Mouse (Mus musculus) layer of hippocampus, adult 11-12 months (tissue): ENCODE results near the gene Kcna6.

Experiments used
- DNase-seq: peaks from one replicate; pipeline ENCODE4 v3.0.0; 2022; ENCODE audit warnings: low spot score

The Kcna6 gene

DNA sequence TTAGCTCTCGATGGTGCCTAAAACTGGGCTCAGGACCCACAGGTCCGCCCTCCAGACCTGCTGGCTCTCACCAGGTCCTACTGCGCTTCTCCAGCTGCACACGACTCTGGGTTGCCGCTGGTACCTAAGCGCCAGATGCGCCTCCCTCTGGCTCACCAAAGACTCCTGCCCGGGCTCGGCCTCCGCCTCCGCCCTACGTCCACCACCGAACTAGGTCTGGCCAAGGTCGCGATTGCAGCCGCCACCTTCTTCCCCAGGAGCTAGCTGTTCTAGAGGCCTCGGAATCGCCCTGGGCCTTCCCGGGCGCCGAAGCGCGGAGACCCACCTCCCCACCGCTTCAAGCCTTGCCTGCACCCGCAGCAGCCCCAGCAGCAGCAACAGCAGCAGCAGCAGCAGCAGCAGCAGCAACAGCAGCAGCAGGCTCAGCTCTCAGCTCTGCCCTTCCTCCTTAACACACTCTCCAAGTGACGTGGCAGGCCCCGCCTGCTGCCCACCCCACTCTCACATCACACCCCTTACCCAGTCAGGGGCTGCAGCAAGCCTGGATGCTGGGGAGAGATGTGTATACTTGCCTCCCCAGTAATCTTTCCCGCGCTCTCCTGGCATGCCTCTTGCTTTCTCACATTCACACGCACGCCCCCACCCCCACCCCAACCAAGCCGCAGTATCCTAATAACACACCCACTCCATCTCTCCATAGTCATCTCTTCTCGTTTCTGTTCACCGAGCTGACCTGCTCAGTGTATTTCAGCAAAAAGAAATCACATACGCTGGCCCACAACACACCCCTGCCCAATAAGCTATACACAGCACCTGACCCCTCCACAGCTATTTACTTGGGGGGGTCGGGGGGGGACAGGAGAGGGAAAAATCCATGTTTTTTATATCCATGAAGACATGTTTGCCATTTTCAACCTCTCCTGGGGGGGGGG is at the start of gene Kcna6:
Gene Kcna6, minus strand, starts transcription at position 464 of the 932 bp plus-strand sequence.
- peak; percentile 45 for DNase-seq

DNA sequence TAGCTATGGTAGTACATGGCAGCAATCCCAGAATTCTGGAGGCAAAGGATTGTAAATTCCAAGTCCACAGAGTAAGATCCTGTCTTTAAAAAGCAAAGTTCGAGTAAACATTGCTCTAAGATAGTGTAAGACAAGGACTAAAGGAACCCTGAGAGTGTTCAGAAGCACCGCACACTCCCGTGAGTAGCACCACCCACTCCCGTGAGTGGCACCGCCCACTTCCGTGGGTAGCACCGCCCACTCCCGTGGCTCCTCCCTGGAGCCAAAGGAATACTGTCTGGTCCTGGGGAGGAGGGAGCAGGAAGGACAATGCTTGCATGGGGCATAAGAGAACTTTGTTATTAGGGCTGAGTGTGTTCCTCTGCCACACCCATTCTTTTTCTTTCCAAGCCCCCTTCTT is 48.4 kb upstream of the Kcna6 start:
- DNase-seq, result no peak

DNA sequence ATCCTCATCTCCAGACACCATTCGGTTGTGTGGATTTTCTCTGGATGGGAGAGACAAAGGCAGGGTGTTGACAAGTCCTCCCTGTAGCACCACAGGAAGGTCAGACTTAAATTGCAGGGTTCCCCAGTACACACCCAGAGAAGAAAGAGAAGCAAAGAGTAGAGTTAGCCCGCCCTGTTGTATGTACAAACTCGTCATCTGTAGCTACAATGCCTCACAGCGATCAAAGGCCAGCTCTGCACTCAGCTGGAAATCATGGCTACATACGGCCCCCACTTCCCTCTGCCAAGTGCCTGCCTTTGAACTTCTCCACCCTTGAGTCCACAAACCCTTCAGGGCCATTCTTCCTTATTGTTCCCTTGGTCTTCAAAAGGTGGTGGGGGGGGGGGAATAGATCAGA is 43.7 kb upstream of the Kcna6 start:
- no peak for DNase-seq

DNA sequence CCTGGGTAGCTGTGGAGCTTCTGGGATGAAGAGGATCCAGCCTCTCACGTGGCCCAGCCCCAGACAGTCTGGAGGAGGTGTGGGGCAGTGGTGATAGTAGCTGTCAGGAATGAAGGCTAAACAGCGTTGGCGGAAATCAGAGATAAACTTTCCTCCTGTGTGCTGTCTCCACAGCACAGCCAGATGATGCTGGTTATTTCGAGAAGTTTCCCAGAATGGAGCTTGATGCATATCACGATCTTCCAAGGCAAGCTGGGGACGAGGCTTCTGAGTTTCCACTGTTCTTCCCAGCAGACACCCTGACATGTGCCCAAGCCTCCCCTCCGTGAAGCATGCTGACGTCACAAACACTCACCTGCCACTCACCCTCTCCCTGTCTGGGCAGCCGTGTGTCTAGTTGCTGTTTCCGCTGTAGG is 43.2 kb upstream of the Kcna6 start:
- DNase-seq, result no peak

DNA sequence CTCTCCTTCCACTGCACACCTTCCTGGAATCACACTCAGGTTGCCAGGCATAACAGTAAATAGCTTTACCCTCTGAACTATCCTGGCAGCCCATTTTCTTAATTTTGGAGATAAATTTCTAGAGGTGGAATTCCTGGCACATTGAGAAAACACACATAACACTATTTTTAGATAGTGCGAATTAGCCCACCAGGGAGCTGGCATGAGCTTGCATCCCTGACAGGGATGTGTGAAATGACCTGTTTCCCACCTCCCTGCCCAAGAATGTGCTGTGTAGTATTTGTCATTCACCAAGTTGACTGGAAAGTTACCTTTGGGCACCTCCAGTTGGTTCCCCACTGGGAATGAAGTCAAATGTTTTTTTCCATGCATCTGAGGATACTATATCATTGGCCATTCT is 42.6 kb upstream of the Kcna6 start:
- DNase-seq, result no peak

DNA sequence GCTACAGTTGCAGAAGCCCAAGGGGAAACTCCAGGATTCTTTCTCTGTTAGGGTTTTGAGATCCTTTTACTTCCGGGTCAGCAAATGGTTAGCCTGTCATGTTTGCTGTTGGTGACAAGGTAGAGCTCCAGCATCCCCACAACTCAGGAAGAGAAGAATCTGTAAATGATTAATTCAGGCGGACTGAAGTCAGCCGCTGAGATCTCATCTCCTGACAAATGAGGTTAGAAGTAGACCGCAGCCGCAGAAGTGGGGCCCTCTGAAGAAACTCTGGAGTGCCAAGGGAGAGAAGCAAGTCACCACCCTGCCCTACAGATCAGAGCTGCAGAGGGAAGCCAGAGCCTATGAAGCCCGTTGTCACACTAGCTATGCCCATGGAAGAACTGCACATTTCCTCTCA is 37.4 kb upstream of the Kcna6 start:
- no peak for DNase-seq

DNA sequence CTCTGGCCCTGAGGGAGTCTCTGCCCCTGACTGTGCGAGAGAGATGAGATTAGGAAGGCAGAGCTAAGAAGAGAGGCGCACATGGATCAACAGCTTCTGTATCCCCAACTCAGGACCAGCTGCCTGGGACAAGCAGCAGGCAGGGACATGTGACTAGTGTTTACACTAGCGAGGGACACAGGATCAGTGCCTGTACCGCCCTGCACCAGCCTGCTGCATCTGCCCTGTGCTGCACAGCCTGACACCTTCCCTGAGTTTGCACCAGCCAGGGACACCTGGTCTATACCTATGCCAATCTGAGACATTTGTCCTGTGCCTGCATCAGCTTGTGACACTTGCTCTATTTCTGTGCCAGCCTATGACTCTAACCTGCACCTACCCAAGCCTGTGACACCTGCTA is 33.4 kb upstream of the Kcna6 start:
- DNase-seq, result peak; percentile 43

DNA sequence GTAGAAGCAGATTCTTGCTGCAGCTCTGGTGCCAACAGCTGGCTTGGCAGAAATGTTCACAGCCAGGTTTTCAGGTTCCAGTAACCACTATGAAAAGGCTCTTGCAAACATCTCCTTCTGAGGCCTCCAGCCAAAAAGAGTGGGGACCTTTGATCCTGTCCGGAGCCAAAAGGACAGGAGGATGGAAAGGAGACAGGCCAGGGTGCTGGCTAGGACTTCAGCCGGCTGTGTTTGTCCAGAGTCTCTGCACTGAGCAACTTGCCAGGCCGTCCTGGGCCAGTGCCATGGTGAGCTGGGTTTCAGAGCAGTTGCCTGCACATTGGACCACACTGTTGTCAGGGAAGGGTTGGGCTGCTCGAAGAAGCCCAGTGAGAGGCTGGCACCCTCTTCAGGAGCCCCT is 31.9 kb upstream of the Kcna6 start:
- peak; percentile 71 for DNase-seq

DNA sequence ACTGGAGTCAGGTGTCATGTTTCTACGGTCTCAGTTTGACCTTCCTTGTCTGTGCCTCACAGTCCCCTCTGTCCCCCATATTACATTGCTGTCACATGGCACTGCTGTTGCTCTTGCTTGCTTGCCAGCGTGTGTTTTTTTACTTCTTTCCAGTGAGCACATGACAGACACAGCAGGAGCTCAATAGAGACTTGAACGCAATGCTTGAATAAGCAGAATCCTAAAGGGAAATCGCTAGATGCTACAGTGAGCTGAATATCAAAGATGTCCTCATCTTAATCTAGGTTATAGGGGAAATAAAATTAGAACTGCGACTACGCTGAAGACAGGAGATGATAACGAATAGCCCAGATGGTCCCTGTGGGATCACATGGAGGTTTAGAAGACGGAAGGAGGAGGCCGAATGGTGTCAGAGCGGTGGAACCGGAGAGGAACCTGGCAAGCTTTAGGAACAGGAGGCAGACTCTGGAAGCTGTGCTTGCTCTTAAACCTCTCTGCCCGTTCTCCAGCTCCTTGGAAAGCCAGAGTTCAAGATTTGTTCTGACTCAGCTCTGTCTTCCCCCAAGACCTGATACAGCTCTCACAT is 29.8 kb upstream of the Kcna6 start:
- no peak for DNase-seq

DNA sequence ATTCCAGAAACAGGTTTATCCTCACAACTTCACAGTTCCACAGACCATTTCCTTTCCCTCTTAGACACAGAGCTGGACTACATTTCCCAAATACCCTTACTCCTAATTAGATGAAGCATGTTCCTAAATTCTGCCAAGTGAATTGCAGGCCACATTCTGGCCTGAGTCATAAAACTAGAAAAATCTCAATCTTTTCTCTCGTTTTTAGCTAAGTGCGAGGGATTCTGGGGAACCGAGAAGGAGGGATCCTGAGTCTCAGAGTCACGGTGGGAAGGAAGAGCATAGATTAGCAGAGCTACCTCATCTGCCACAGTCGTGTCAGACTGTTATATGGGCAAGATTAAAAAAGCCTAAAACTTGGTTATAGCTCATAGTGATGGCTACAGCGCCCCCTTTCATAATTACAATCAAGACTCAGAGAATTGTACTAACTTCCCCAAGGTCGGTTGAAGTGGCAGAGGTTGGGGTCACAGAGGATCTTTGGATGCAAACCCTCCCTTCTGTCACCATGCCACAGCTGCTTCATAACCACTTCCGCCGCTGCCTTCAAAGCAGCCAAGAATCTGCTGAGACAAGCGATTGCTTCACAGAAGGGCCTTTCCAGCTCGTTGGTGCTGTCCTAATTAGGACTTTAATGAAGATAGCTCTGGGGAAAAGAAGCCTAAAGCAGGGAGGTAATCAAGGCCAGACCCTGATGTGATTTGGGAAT is 28.6 kb upstream of the Kcna6 start:
- no peak for DNase-seq

DNA sequence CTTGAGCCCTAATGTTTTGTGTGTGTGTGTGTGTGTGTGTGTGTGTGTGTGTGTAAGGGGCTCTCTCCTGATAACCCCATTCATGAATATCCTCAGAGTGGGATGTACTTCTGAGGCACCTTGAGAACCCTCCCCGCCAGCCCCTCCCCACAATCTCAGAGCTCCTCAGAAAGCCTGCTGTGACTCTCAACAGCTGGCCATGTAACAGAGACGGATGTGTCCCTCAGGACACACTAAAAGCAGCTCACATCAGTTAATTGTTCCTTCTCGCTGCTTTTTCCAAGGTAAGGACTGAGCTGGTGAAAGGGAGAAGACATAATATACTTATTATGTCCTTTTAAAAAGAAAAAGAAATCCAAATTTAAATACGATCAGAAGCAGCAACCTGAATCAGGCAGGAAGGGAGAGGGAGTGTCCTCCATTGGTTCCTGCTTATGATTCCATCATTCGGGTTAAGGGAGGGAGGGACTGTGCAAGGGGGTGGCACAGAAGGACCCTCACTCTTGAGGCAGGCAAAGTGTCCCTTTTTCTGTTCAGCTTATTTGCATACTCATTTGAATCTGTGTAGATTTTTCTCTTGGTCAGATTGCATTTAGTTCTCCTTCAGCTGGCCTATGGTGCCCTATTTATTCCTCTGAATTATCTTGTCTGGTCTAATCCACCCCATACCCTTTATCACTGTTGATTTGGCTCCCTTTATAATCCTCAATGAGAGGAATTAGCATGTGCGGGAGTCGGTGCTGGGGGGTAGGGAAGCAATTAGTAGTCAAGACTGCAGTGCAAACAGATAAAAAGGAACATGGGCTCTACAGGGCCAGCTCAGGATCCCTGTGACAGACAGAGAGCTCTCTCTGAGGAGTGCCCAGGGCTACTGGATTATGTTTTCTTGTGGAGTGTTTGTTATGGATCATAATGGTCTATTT is 27.4 kb upstream of the Kcna6 start:
- DNase-seq, result no peak

DNA sequence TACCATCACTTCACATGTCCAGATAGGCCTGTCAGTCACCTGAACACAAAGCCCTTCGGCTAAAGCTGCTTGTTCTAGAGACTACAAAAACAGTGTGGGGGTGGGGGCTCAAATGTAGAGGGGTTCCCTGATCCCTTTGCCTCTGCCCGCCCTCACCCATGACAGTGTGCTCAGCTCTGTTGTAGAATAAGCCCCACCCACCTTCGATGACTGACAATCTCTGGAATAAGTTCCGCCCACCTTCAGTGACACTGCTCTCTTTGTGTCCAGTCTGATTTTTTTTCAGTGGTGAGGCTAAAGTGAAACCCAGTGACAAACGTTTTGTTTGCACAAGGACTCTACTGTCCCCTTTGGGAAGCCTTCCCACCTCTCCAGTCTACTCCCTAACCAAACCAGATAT is 26.1 kb upstream of the Kcna6 start:
- DNase-seq, result peak; percentile 72

DNA sequence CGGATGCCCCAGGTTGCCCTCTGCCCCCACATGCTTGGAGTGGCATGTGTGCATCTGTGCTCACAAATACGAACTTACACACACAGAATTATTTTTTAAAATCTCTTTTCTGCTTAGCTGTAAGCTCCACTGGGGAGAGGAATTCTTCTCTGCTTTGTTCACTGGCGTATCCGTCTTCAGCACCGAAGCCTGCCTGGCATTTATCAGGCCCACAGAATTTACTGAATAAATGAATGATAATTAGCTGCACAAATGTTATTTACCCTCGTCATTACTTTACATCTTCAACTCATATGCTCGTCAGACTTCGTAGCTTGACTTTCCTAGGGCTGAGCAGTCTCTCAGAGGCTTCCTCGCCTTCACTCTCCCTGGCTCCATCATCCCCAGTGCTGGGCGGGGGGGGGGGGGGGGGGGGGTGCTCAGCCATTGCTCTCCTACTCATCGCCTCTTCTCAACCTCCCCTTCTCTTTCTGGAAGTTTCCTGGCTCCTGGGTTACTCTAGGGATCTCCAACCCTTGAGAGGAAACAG is 24.2 kb upstream of the Kcna6 start:
- no peak for DNase-seq

DNA sequence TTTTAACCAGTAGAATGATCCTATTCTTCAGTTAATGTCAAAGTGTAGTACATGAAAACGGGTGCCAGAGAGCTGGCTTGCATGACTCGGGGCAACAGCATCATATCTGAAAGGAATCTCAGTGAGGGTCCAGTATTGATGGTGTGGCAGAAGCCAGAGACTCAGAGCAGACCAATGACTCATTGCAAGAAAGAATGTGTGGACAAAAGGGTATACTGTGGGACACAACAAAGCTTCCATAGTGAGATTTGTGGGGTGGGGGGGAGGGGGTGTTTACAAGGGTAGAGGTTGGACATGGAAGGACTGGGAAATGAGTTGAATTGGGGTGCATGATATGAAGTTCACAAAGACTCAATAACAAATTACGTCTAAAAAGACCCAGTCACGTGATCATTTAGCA is 20.9 kb upstream of the Kcna6 start:
- no peak for DNase-seq

DNA sequence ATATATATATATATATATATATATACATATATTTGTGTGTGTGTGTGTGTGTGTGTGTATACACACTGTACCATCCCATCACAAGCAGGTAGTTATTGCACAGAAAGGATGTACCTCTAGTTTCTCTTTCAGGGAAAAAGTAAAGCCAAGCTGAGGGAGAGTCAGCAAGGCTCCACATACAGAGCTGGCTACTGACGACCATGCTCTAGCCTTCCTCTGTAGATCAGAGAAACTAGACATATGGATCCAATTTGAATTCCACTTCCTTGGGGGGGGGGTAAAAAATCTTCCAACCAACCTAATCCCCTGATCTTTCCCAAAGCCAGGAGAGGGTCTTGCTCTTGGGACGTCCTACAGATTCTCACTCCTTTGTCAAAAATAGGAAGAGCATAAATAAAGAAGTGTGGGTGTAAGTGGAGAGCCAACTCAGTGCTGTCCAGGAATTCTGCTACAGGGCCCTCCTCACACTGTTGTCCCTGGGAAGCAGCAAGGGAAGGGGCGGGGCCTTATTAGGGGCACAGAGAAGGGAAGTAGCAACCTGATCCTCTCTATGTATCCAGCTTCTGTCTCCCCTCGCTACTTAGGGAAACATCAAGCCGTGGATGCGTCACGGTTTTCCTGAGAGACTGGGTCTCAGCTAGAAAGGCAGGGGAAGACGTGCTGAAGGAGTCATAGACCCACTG is 15.4 kb upstream of the Kcna6 start:
- no peak for DNase-seq

DNA sequence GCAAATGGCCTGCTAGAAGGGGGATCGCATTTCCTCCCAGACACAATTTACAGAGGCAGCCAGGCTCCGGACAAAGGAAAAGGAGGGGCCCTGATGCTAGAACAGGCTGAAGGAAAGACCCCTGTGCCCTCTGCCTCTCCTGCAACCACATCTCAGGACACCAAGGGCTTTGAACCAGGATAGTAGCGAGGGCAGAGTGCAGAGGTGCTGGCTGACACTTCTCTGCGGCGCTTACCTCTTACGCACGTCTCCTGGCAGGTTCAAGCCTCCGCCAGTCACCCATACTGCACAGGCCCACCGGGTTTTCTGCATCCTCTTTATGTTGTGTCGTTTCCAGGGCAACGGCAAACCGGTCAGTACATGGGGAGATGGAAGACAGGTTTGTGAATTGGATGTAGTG is 12.0 kb upstream of the Kcna6 start:
- no peak for DNase-seq

DNA sequence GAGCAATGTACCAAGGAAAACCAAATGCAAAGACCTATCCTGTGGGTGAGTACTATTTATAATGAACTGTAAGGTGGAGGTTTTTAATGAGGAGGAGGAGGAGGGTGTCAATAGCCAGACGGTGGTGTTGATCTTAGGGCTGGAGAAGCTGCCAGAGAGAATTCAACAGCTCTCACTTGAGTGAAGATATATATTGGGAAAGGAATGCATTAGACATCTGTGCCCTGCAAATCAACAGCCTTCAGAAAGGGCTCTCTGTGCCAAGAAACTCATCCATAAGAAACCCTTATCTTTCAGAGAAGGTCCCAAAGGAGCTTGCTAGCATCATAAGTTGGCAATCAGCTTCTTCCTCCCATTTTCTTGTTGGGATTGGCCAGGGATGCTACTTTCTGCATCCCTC is 5.4 kb upstream of the Kcna6 start:
- DNase-seq, result no peak

DNA sequence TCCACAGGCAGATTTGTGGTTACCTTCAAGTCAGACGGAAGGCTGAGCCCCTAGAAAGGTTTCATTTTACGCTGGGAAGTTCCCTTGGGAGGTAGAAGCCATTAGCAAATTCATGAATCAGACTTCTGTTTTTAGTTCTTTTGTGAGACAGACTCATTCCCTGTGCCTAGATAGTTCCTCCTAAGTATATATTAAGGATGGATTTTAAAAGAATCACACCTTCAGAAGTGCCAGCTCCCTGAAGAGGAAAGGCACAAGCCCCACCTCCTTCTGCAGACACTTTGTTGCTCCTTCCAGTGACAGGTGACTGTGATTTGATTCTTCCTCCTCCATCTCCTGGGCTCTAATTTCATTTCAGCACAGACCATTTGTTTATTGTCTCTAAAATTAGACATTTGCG is 2.1 kb upstream of the Kcna6 start:
- no peak for DNase-seq

DNA sequence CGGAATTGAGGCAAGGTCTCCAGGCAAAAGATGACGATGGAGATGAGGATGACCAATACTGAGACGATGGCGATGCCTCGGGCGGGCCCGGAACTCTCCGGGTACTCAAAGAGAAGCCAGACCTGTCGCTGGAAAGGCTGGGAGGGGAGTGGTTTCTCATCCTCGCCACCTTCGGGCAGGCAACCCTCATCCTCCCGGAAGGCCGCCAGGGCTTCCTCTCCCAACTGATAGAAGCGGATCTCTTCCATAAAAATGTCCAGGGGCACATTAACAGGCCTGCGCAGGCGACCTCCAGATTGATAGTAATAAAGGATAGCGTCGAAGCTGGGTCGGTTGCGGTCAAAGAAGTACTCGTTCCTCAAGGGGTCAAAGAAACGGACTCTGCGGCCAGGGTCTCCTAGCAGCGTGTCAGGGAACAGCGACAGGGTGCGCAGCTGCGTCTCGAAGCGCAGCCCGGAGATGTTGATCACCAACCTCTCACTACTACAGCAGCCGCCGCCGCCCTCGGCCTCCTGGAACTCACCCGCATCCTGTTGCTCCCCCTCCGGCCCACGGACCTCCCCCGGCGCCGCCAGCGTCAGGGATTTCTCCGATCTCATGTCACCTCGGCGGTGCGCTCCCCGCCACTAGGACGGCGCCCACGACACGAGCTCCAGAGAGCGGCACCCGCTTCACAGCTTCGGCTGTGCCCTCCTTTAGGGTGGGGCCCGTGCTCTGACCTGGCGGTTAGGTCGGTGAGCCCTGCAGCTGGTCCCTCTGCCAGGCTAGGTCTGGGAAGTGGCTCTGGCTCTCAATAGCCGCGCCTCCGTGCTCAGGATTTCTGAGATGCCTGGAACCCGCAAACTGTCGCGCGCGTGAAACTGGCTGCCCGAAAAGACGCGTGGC is 906 bp downstream of the Kcna6 start:
- peak; percentile 64 for DNase-seq

DNA sequence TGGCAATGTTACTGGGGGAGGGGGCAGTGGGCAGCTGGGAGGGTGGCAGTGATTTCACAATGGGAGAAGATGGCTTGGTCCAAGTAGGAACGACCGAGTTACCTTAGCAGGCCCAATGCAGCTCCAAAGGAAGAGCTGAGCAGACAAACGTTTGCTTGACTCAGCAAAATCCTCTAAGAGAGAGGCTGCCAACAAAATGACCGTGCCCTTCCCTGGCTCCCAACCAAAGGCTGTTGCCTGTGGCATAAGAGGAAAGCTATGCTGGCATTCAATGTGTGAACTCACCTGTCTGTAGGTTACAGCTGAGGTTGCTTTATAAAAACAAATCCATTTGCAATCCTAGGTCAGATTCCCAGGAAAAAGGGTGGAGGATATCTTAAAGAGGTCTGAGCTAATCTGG is 3.5 kb downstream of the Kcna6 start:
- no peak for DNase-seq
